Mouse (Mus musculus): ENCODE results near the gene Sort1.

GRCm38 (mm10) chr3:108384425-108384824, 100.5 kb downstream of the Sort1 start:
- TF ChIP-seq POLR2A (IDR thresholded peaks at IDR 0.05; ENCODE audit: borderline replicate concordance, insufficient read depth, low read length): no peak
- no peak for TF ChIP-seq CTCF (IDR thresholded peaks at IDR 0.05; ENCODE audit: borderline replicate concordance, insufficient read depth, low read depth, low read length)

Measured in cerebellum, adult 2 months (tissue).